Comparison of ENCODE assay signal across 9 mouse cellular contexts in the genomic region with DNA sequence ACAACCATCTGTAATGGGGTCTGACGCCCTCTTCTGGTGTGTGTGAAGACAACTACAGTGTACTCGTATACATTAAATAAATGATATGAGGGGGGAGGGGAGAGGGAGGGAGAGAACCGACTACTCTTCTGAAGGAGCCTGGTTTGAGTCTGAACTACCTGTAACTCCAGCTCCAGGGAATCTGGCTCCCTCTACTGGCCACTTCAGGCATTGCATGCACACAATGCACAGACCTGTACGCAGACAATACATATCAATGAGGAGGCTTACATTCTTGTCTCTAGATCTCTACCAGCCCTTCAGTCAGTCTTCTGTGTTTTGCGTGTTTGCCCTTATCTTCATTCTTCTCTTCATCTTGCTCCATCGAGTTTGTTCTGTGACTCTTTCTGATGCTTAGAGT.
A peak's percentile ranks its signal among the peaks of the same experiment; 100 is the strongest.
DNase-seq lines count a peak whose midpoint lies in the region; ATAC-seq and TF ChIP-seq lines count a peak whose summit lies in the region.
"Had no signal": no experiment of that assay in that cellular context is flagged by ENCODE, and none has a peak within 500 bp of the region (broad histone marks: within the 10 kb centered on the region; RNA-seq: fewer than 3 reads in every experiment).

No protein-coding gene starts in this region.

- ATAC-seq in midbrain, postnatal 0 days (ENCODE audit: low FRiP score), result no peak
- no peak for ATAC-seq in midbrain, embryonic 14.5 days (ENCODE audit: low FRiP score, low TSS enrichment)

- H3K27ac ChIP-seq in heart, adult 2 months, result no peak overlapping the region
- H3K27ac ChIP-seq in heart, embryonic 10.5 days, result no peak overlapping the region
- H3K27ac ChIP-seq in midbrain, postnatal 0 days (ENCODE audit: low read depth, low read length), result no peak overlapping the region
- no peak overlapping the region for H3K27ac ChIP-seq in midbrain, embryonic 14.5 days (replicated peaks; ENCODE audit: low read depth, low read length)

- no peak for DNase-seq in heart, adult 2 months
- no peak for DNase-seq in heart, embryonic 10.5 days (ENCODE audit: low spot score)
- peak; percentile 31 for DNase-seq in midbrain, postnatal 0 days (ENCODE audit: low spot score)
- DNase-seq in midbrain, embryonic 14.5 days, result no peak
- peak; percentile 7 for DNase-seq in c-Kit-positive CD71-negative TER-119-negative erythroid progenitor cells, embryonic 14.5 days (ENCODE audit: low read depth)
- peak; percentile 74 for DNase-seq in testis, postnatal 14 days (ENCODE audit: low spot score)
- DNase-seq in gastrocnemius, adult 8-10 months (ENCODE audit: low spot score in 2 of 2), result no peak
- no peak for DNase-seq in left cerebral cortex, postnatal 25 days (ENCODE audit: low spot score in 2 of 2)

- TF ChIP-seq EP300 in heart, adult 2 months (IDR thresholded peaks at IDR 0.05; ENCODE audit: insufficient read depth, low read depth, low read length), result no peak

- intact Hi-C loops in heart, adult 2 months (cut with DNase I), result no loop called here
- intact Hi-C loops in left cerebral cortex, postnatal 25 days (cut with DNase I), result no loop called here

- no peaks in the 10 kb centered on the region for H3K4me1 ChIP-seq in heart, adult 2 months (ENCODE audit: control insufficient read depth, insufficient read depth, low read length)
- H3K4me1 ChIP-seq in heart, embryonic 10.5 days, result no peaks in the 10 kb centered on the region
- no peaks in the 10 kb centered on the region for H3K4me1 ChIP-seq in midbrain, postnatal 0 days (ENCODE audit: insufficient read depth, low read length)
- H3K4me1 ChIP-seq in midbrain, embryonic 14.5 days (ENCODE audit: control insufficient read depth, insufficient read depth, low read length), result no peaks in the 10 kb centered on the region

- H3K79me2 ChIP-seq in heart, adult 2 months (replicated peaks; ENCODE audit: control insufficient read depth, insufficient read depth, low read length), result no peaks in the 10 kb centered on the region

- H3K4me3 ChIP-seq in heart, adult 2 months, result no peak overlapping the region
- H3K4me3 ChIP-seq in heart, embryonic 10.5 days, result no peak overlapping the region
- no peak overlapping the region for H3K4me3 ChIP-seq in midbrain, postnatal 0 days (ENCODE audit: low read depth, low read length)
- no peak overlapping the region for H3K4me3 ChIP-seq in midbrain, embryonic 14.5 days (replicated peaks; ENCODE audit: low read depth, low read length)
- H3K4me3 ChIP-seq: myocyte had no signal

- no peak overlapping the region for H3K4me2 ChIP-seq in midbrain, postnatal 0 days (ENCODE audit: low read depth, low read length, poor library complexity, severe bottlenecking)
- H3K4me2 ChIP-seq in midbrain, embryonic 14.5 days (ENCODE audit: low read length), result no peak overlapping the region

- no peak for TF ChIP-seq POLR2A in heart, adult 2 months (IDR thresholded peaks at IDR 0.05; ENCODE audit: insufficient read depth, low read depth, low read length)

- no peaks in the 10 kb centered on the region for H3K9me3 ChIP-seq in heart, embryonic 10.5 days
- H3K9me3 ChIP-seq in midbrain, postnatal 0 days (ENCODE audit: low read length), result no peaks in the 10 kb centered on the region
- no peaks in the 10 kb centered on the region for H3K9me3 ChIP-seq in midbrain, embryonic 14.5 days (ENCODE audit: control insufficient read depth, low read length)

- H3K9ac ChIP-seq in heart, adult 2 months (ENCODE audit: low read depth, low read length), result no peak overlapping the region
- no peak overlapping the region for H3K9ac ChIP-seq in midbrain, postnatal 0 days (replicated peaks; ENCODE audit: low read length, poor library complexity, severe bottlenecking)
- no peak overlapping the region for H3K9ac ChIP-seq in midbrain, embryonic 14.5 days (replicated peaks; ENCODE audit: low read length)

- no peaks in the 10 kb centered on the region for H3K27me3 ChIP-seq in heart, adult 2 months (ENCODE audit: control insufficient read depth, insufficient read depth, low read length)
- no peaks in the 10 kb centered on the region for H3K27me3 ChIP-seq in heart, embryonic 10.5 days (ENCODE audit: insufficient read depth, poor library complexity, severe bottlenecking)
- no peaks in the 10 kb centered on the region for H3K27me3 ChIP-seq in midbrain, postnatal 0 days (ENCODE audit: insufficient read depth, low read length)
- no peaks in the 10 kb centered on the region for H3K27me3 ChIP-seq in midbrain, embryonic 14.5 days (ENCODE audit: control insufficient read depth, insufficient read depth, low read length)

- H3K36me3 ChIP-seq in heart, adult 2 months (ENCODE audit: control insufficient read depth, insufficient read depth, low read length), result no peaks in the 10 kb centered on the region
- H3K36me3 ChIP-seq in heart, embryonic 10.5 days, result no peaks in the 10 kb centered on the region
- no peaks in the 10 kb centered on the region for H3K36me3 ChIP-seq in midbrain, postnatal 0 days (ENCODE audit: insufficient read depth, low read length)
- no peaks in the 10 kb centered on the region for H3K36me3 ChIP-seq in midbrain, embryonic 14.5 days (ENCODE audit: control insufficient read depth, insufficient read depth, low read length)

- TF ChIP-seq CTCF in heart, adult 2 months (IDR thresholded peaks at IDR 0.05), result peak; percentile 64
- TF ChIP-seq CTCF in midbrain, postnatal 0 days (IDR thresholded peaks at IDR 0.05), result peak; percentile 69

- 82% methylated on average over 6 of the region's 6 CpGs for WGBS in heart, adult 2 months
- 70% methylated on average over 6 of the region's 6 CpGs for WGBS in heart, embryonic 10.5 days
- WGBS in midbrain, postnatal 0 days, result 81% methylated on average over 6 of the region's 6 CpGs
- 80% methylated on average over 6 of the region's 6 CpGs for WGBS in midbrain, embryonic 14.5 days

Comparison
In these comparisons a context has a peak if more than half of its experiments do, and no peak if none do; other contexts are left out.
1. DNase-seq: peak in midbrain, postnatal 0 days (single experiment), c-Kit-positive CD71-negative TER-119-negative erythroid progenitor cells, embryonic 14.5 days (single experiment) and testis, postnatal 14 days (single experiment); none in heart, adult 2 months (0 of 2), heart, embryonic 10.5 days (single experiment), midbrain, embryonic 14.5 days (single experiment), gastrocnemius, adult 8-10 months (0 of 2) and left cerebral cortex, postnatal 25 days (0 of 2).